Comparison of ENCODE assay signal across 24 mouse cellular contexts in the genomic region with DNA sequence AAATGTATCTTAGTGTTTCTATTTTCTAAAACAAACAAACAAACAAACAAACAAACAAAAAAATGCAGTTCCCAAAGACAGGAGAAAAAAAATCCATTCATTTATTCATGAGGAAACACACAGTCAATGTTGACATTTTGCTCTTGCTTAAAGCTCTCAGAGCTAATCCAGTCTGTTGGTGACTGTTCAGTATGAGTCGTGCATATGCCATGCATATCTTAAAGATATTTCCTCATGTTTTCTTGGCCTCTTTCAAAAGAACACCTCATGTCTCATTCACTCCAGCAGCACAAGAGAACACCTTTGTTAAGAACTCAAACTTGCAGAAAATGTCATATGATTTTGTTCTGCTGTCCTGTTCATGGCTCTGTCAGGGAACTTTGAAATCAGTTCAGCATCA. TPM values are rescaled to one million over a fixed set of nuclear protein-coding genes. Genes with fewer than 3 reads are reported as not detected.
A peak's percentile ranks its signal among the peaks of the same experiment; 100 is the strongest.
DNase-seq lines count a peak whose midpoint lies in the region; ATAC-seq and TF ChIP-seq lines count a peak whose summit lies in the region.
"Had no signal": no experiment of that assay in that cellular context is flagged by ENCODE, and none has a peak within 500 bp of the region (broad histone marks: within the 10 kb centered on the region; RNA-seq: fewer than 3 reads in every experiment).

No protein-coding gene starts in this region.

- H3K9ac ChIP-seq in hindbrain, embryonic 12.5 days: no peak overlapping the region
- H3K9ac ChIP-seq: embryonic facial prominence, embryonic 12.5 days; forebrain, embryonic 13.5 days; forebrain, embryonic 15.5 days; forebrain, postnatal 0 days had no signal

- no peaks in the 10 kb centered on the region for H3K4me1 ChIP-seq in hindbrain, embryonic 12.5 days
- H3K4me1 ChIP-seq: embryonic facial prominence, embryonic 12.5 days; forebrain, embryonic 13.5 days; forebrain, embryonic 15.5 days had no signal

- CTCF ChIA-PET in Patski (lab: Charles Lee): interaction anchor here (1.9 kb wide), 1 partner anchor 21 kb away, joined by 5 read pairs; no protein-coding TSS in a partner anchor

- WGBS in hindbrain, embryonic 12.5 days: 86% methylated on average over 1 of the region's 1 CpGs

- intact Hi-C loops in heart, postnatal 14 days (cut with DNase I): loop anchor here (10.0 kb wide), 1 partner anchor 735 kb away; no protein-coding TSS in a partner anchor

- no peaks in the 10 kb centered on the region for H3K36me3 ChIP-seq in hindbrain, embryonic 12.5 days
- H3K36me3 ChIP-seq: embryonic facial prominence, embryonic 10.5 days; embryonic facial prominence, embryonic 12.5 days; forebrain, embryonic 15.5 days; G1E had no signal

- in situ Hi-C loops in Patski (cut with MboI; ENCODE audit: low pct_unique_long_range_greater_than_20kb): loop anchor here (5.0 to 10.0 kb wide), 2 partner anchors 38 to 735 kb away; no protein-coding TSS in a partner anchor

- no peaks in the 10 kb centered on the region for H3K27me3 ChIP-seq in Patski
- no peaks in the 10 kb centered on the region for H3K27me3 ChIP-seq in hindbrain, embryonic 12.5 days
- H3K27me3 ChIP-seq: CH12.LX; embryonic facial prominence, embryonic 12.5 days; forebrain, embryonic 13.5 days; forebrain, embryonic 15.5 days had no signal

- no peak overlapping the region for H3K4me2 ChIP-seq in hindbrain, embryonic 12.5 days (replicated peaks)
- H3K4me2 ChIP-seq: embryonic facial prominence, embryonic 12.5 days; forebrain, embryonic 13.5 days; forebrain, embryonic 15.5 days had no signal

- peak; percentile 90 for ATAC-seq in Patski
- no peak for ATAC-seq in hindbrain, embryonic 12.5 days (ENCODE audit: low FRiP score)
- ATAC-seq: CD4-positive, CD25-positive, alpha-beta regulatory T cell, adult 4 months; forebrain, embryonic 13.5 days; forebrain, embryonic 15.5 days; forebrain, postnatal 0 days had no signal

- POLR2A ChIA-PET in Patski (lab: Charles Lee): no interaction called here

- H3K9me3 ChIP-seq in hindbrain, embryonic 12.5 days (replicated peaks): no peaks in the 10 kb centered on the region
- H3K9me3 ChIP-seq: embryonic facial prominence, embryonic 10.5 days; embryonic facial prominence, embryonic 12.5 days; forebrain, embryonic 13.5 days; forebrain, embryonic 15.5 days; G1E had no signal

- no peak overlapping the region for H3K4me3 ChIP-seq in hindbrain, embryonic 12.5 days
- H3K4me3 ChIP-seq: embryonic facial prominence, embryonic 10.5 days; embryonic facial prominence, embryonic 12.5 days; forebrain, embryonic 13.5 days; forebrain, embryonic 15.5 days had no signal

- H3K27ac ChIP-seq in hindbrain, embryonic 12.5 days: no peak overlapping the region
- H3K27ac ChIP-seq: embryonic facial prominence, embryonic 10.5 days; embryonic facial prominence, embryonic 12.5 days; forebrain, embryonic 13.5 days; forebrain, embryonic 15.5 days had no signal

- DNase-seq in 3134 (ENCODE audit: extremely low read depth, insufficient read length, low spot score) (peak; percentile 32), 416B (ENCODE audit: low read depth) (peak; percentile 44), Patski (ENCODE audit: low read depth, low spot score) (no peak)
- DNase-seq in Muller cell, postnatal 12 days (ENCODE audit: inconsistent ontology term): peak; percentile 47
- no peak for DNase-seq in layer of hippocampus, adult 18-20 months (ENCODE audit: low spot score in 2 of 2)
- DNase-seq in heart, postnatal 14 days: no peak
- no peak for DNase-seq in cerebellum, adult 11-12 months
- DNase-seq: adrenal gland, adult 2 months; adrenal gland, postnatal 10 days; adrenal gland, postnatal 25 days; cerebellum, adult 18-20 months; cerebellum, adult 8-10 months; cerebellum, adult 9-11 months; cerebellum, postnatal 14 days; cerebellum, postnatal 36 days; forebrain, postnatal 0 days had no signal

- no peak for TF ChIP-seq CTCF in Patski (IDR thresholded peaks at IDR 0.05)

RNA-seq across cellular contexts. Expression of a gene that starts 7.9 kb away (rescaled TPM):
- polyA plus RNA-seq in Patski (2021): 18.6 TPM
- 13.0 and 13.5 TPM in 2 replicates for polyA plus RNA-seq in hindbrain, embryonic 12.5 days (2016; fragmentation: Nextera tagmentation; extraction: Ambion mirVana)
- total RNA-seq in layer of hippocampus, adult 18-20 months (2021): 1 to 10 TPM; 3.8 to 3.9 TPM
- total RNA-seq in heart, postnatal 14 days (2021): 1 to 10 TPM; 2.1 to 2.5 TPM
- total RNA-seq: CH12.LX had no signal
- polyA plus RNA-seq: G1E had no signal

Comparison
In these comparisons a context has a peak if more than half of its experiments do, and no peak if none do; other contexts are left out.
1. DNase-seq: peak in 3134 (single experiment), 416B (single experiment) and Muller cell, postnatal 12 days (single experiment); none in Patski (single experiment), layer of hippocampus, adult 18-20 months (0 of 2), heart, postnatal 14 days (0 of 2) and cerebellum, adult 11-12 months (single experiment).